Mouse (Mus musculus) intestine, embryonic 16.5 days (tissue): ENCODE data around the gene Hoxb3. TPM values are rescaled to one million over a fixed set of nuclear protein-coding genes. Genes with fewer than 3 reads are reported as not detected.
A peak's percentile ranks its signal among the peaks of the same experiment; 100 is the strongest.

Experiments
- ATAC-seq: fragments of 200-750 bp; cut with Nextera tagmentation; 2 replicates; pipeline ENCODE4 v1.8.0; 2017; ENCODE audit warnings: moderate TSS enrichment, moderate library complexity
- H3K27ac ChIP-seq: fragments of 300-500 bp; sonication (generic); 2 replicates; pipeline ENCODE4 v1.5.1; 2014; ENCODE audit warnings: mild to moderate bottlenecking, low read length
- H3K27me3 ChIP-seq: fragments of 300-500 bp; sonication (generic); replicated peaks from 2 replicates; pipeline ENCODE4 v1.6.1; 2014; ENCODE audit warnings: low read length, control low read depth, mixed read lengths; ENCODE audit not compliant: control insufficient read depth, insufficient read depth
- H3K36me3 ChIP-seq: fragments of 300-500 bp; sonication (generic); 2 replicates; pipeline ENCODE4 v1.6.1; 2014; ENCODE audit warnings: low read length, control low read depth; ENCODE audit not compliant: control insufficient read depth, insufficient read depth
- H3K4me1 ChIP-seq: fragments of 300-500 bp; sonication (generic); 2 replicates; pipeline ENCODE4 v1.6.1; 2014; ENCODE audit warnings: low read length, control low read depth, mixed read lengths; ENCODE audit not compliant: control insufficient read depth, insufficient read depth
- H3K4me2 ChIP-seq: fragments of 300-500 bp; sonication (generic); 2 replicates; pipeline ENCODE4 v1.6.1; 2014; ENCODE audit warnings: low read depth, low read length, control low read depth
- H3K4me3 ChIP-seq: fragments of 300-500 bp; sonication (generic); 2 replicates; pipeline ENCODE4 v1.5.1; 2014; ENCODE audit warnings: mild to moderate bottlenecking, low read length
- H3K9ac ChIP-seq: fragments of 300-500 bp; sonication (generic); 2 replicates; pipeline ENCODE4 v1.6.1; 2014; ENCODE audit warnings: low read depth, low read length
- H3K9me3 ChIP-seq: fragments of 300-500 bp; sonication (generic); 2 replicates; pipeline ENCODE4 v1.6.1; 2016; ENCODE audit warnings: low read length, control low read depth; ENCODE audit not compliant: control insufficient read depth
- WGBS: fragments of 180-500 bp; shearing (Covaris S2); extraction: QIAGEN DNeasy Blood & Tissue Kit; methylation state at CpG from one replicate; pipeline ENCODE4 v1.1.7; 2014; 5-methylcytosine and 5-hydroxymethylcytosine counted together
- polyA plus RNA-seq: library from polyadenylated mRNA; unstranded; fragments of >200 nt; fragmentation: Nextera tagmentation; extraction: Ambion mirVana; gene quantifications from 2 replicates; pipeline ENCODE4 v1.2.1, GENCODE M21; 2015

The Hoxb3 gene
- polyA plus RNA-seq, 1 experiment from 2014 or later: 1.4 TPM

- Histone ChIP-seq H3K4me1 (peaks cover 52% of the 10 kb centered on the region), H3K9ac (peak overlapping the region; percentile 86), H3K27ac (peak overlapping the region; percentile 92), H3K36me3 (no peaks in the 10 kb centered on the region), H3K4me2 (peak overlapping the region; percentile 93), H3K9me3 (no peaks in the 10 kb centered on the region), H3K4me3 (peak overlapping the region; percentile 53), H3K27me3 (peaks cover 11% of the 10 kb centered on the region; the same call in 1 of the 2 replicates)
- ATAC-seq: no peak
- WGBS: 24% methylated on average over 4 of the region's 4 CpGs
Measured at GRCm38 (mm10) chr11:96342576-96342930, 19.4 kb downstream of the Hoxb3 start.

- Histone ChIP-seq H3K36me3 (no peaks in the 10 kb centered on the region), H3K9me3 (no peaks in the 10 kb centered on the region), H3K27ac (peak overlapping the region; percentile 55), H3K4me2 (peak overlapping the region; percentile 93), H3K4me3 (0 out of 2 replicates have a peak overlapping the region, but pooled peaks have one; percentile 20), H3K4me1 (peaks cover 55% of the 10 kb centered on the region), H3K9ac (peak overlapping the region; percentile 71), H3K27me3 (peaks cover 11% of the 10 kb centered on the region; the same call in 1 of the 2 replicates)
- no peak for ATAC-seq
- WGBS: 38% methylated on average over 2 of the region's 2 CpGs
Measured at GRCm38 (mm10) chr11:96343206-96343745, 20.1 kb downstream of the Hoxb3 start.

GRCm38 (mm10) chr11:96344061-96344877 lies 21.1 kb downstream of the Hoxb3 start:
- H3K4me1 ChIP-seq: peaks cover 50% of the 10 kb centered on the region
- H3K4me3 ChIP-seq: peak overlapping the region; percentile 20; the same call in 1 of the 2 replicates
- H3K27me3 ChIP-seq: peaks cover 11% of the 10 kb centered on the region; the same call in 1 of the 2 replicates
- 29% methylated on average over 40 of the region's 40 CpGs for WGBS
- peak overlapping the region; percentile 71 for H3K9ac ChIP-seq
- peak overlapping the region; percentile 93 for H3K4me2 ChIP-seq
- ATAC-seq: no peak
- no peaks in the 10 kb centered on the region for H3K9me3 ChIP-seq
- H3K27ac ChIP-seq: peak overlapping the region; percentile 84
- no peaks in the 10 kb centered on the region for H3K36me3 ChIP-seq

GRCm38 (mm10) chr11:96344878-96345159 lies 21.7 kb downstream of the Hoxb3 start:
- 35% methylated on average over 6 of the region's 6 CpGs for WGBS
- peak overlapping the region; percentile 93 for H3K4me2 ChIP-seq
- H3K27me3 ChIP-seq: peaks cover 11% of the 10 kb centered on the region; the same call in 1 of the 2 replicates
- no peaks in the 10 kb centered on the region for H3K9me3 ChIP-seq
- peak overlapping the region; percentile 84 for H3K27ac ChIP-seq
- H3K36me3 ChIP-seq: no peaks in the 10 kb centered on the region
- H3K9ac ChIP-seq: peak overlapping the region; percentile 71
- H3K4me3 ChIP-seq: peak overlapping the region; percentile 40
- H3K4me1 ChIP-seq: peaks cover 46% of the 10 kb centered on the region
- ATAC-seq: no peak

- peak overlapping the region; percentile 40 for H3K4me3 ChIP-seq
- H3K27ac ChIP-seq: peak overlapping the region; percentile 84
- 12% methylated on average over 39 of the region's 56 CpGs for WGBS
- peak overlapping the region; percentile 71 for H3K9ac ChIP-seq
- H3K4me1 ChIP-seq: peaks cover 46% of the 10 kb centered on the region
- peaks cover 11% of the 10 kb centered on the region; the same call in 1 of the 2 replicates for H3K27me3 ChIP-seq
- H3K36me3 ChIP-seq: no peaks in the 10 kb centered on the region
- peak overlapping the region; percentile 93 for H3K4me2 ChIP-seq
- no peak for ATAC-seq
- no peaks in the 10 kb centered on the region for H3K9me3 ChIP-seq
Measured at GRCm38 (mm10) chr11:96345220-96345892, 22.2 kb downstream of the Hoxb3 start.

- no peak for ATAC-seq
Measured at GRCm38 (mm10) chr11:96345893-96346806, 23.0 kb downstream of the Hoxb3 start.

GRCm38 (mm10) chr11:96346916-96347520 lies 23.9 kb downstream of the Hoxb3 start:
- H3K36me3 ChIP-seq: no peaks in the 10 kb centered on the region
- no peaks in the 10 kb centered on the region for H3K9me3 ChIP-seq
- ATAC-seq: no peak
- H3K27me3 ChIP-seq: peaks cover 11% of the 10 kb centered on the region; the same call in 1 of the 2 replicates
- peak overlapping the region; percentile 84; the same call in 1 of the 2 replicates for H3K27ac ChIP-seq
- no peak overlapping the region for H3K9ac ChIP-seq
- H3K4me2 ChIP-seq: no peak overlapping the region
- WGBS: 41% methylated on average over 5 of the region's 5 CpGs
- H3K4me1 ChIP-seq: peaks cover 47% of the 10 kb centered on the region
- H3K4me3 ChIP-seq: no peak overlapping the region

More at GRCm38 (mm10) chr11:96345893-96346806, 23.0 kb downstream of the Hoxb3 start:
- peak overlapping the region; percentile 40 for H3K4me3 ChIP-seq
- H3K9me3 ChIP-seq: no peaks in the 10 kb centered on the region
- peak overlapping the region; percentile 84 for H3K27ac ChIP-seq
- H3K36me3 ChIP-seq: no peaks in the 10 kb centered on the region
- H3K4me1 ChIP-seq: peaks cover 51% of the 10 kb centered on the region
- H3K27me3 ChIP-seq: peaks cover 11% of the 10 kb centered on the region; the same call in 1 of the 2 replicates
- peak overlapping the region; percentile 71 for H3K9ac ChIP-seq
- peak overlapping the region; percentile 93 for H3K4me2 ChIP-seq
- 16% methylated on average over 45 of the region's 45 CpGs for WGBS

- Histone ChIP-seq H3K9me3 (no peaks in the 10 kb centered on the region), H3K4me3 (no peak overlapping the region), H3K36me3 (no peaks in the 10 kb centered on the region), H3K27ac (peak overlapping the region; percentile 74), H3K4me2 (peak overlapping the region; percentile 38; the same call in 1 of the 2 replicates), H3K9ac (peak overlapping the region; percentile 48; the same call in 1 of the 2 replicates), H3K4me1 (peaks cover 47% of the 10 kb centered on the region), H3K27me3 (peaks cover 11% of the 10 kb centered on the region; the same call in 1 of the 2 replicates)
- 23% methylated on average over 4 of the region's 4 CpGs for WGBS
- no peak for ATAC-seq
Measured at GRCm38 (mm10) chr11:96347717-96348116, 24.6 kb downstream of the Hoxb3 start.
